Mouse (Mus musculus) cerebellum, postnatal 25 days (tissue): ENCODE measurements around the gene Pparg.
A peak's percentile ranks its signal among the peaks of the same experiment; 100 is the strongest.

ENCODE experiments used
- DNase-seq, 2 experiments: peaks; one replicate each; pipeline ENCODE4 v3.0.0; 2021; ENCODE audit warnings: mixed read lengths in 2 of 2

Gene Pparg

DNA sequence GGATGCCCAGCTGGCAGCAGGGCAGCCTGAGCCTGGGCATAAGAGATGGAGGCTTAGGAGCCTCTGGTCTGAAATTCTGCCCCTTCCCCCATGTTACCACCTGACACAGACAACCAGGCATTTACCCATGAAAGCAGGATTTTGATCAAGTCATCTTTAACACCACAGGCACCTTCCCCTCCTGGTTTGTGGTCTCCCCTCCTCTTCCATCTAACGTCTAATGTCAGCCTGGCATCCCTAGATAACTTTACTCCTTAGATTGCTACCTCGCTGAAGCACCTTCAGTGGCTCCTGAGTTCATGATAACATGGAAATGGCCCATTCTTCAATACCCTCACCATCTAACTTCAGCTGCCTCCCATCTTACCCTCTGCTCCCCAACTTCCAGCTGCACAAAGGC lies 157.6 kb downstream of the Pparg start:
- no peak for DNase-seq

DNA sequence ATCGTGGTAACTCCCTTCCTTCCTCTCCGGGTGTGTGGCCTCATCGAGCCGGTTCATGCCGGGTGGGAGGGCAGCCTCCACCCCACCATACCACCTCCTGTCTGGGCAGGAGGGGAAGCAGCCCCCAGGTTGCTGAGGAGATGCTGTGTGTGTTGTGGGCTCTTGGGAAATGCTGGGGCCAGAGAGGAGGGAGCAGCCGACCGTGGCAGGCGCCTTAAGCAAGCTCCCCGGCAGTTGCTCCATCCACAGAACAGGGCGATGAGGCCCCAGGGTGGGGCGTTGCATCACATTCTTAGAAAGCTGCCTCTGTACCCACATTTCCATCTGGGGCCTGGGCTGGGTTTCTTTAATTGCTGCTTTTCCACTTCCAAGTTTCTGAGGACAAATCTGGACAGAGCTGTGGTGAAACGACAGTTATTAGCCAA lies 158.5 kb downstream of the Pparg start:
- DNase-seq, result no peak

DNA sequence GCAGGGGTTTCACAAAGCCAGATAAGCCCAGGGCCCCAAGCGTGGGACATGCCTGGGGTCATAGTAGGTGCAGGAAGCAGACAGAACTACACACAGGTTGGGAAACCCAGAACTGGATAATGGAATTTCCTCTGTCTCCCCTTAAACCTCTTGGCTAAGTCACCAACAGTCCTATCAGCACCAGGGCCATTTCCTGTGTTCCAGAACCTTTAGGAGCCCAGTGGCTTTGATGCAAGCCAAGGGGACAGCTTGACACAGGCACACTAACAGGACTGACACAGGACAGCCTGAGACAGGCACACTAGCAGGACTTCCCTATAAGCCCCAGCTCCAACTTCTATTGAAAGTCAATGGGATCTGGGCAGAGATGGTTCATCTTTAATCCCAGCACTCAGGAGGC lies 161.2 kb downstream of the Pparg start:
- DNase-seq, result no peak

DNA sequence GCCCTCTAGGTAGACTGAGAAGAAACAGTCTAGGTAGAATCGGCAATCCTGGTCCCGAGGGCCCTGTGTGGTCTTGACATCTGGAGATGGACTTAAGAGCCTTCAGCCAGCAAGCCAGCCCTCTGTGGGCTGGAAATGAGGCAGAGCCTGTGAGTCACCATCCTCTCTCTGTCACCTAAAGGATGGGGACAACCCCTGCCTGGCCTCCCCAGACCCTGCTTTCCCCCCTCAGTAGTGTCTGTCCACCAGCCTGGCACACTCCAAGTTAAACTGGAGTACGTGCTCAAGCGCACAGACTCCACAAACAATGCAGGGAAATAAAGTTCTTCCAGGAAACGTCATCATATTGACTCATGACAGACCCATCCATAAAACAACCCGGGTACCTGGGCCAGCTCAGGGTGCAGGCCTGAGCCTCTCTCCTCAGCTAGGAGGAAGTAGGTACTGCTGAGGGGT lies 162.0 kb downstream of the Pparg start:
- DNase-seq, result no peak

GRCm38 (mm10) chr6:115523201-115523600 lies 162.4 kb downstream of the Pparg start:
- DNase-seq, result peak; percentile 64 to 74

- no peak for DNase-seq
Measured at GRCm38 (mm10) chr6:115524449-115524990, 163.8 kb downstream of the Pparg start.

DNA sequence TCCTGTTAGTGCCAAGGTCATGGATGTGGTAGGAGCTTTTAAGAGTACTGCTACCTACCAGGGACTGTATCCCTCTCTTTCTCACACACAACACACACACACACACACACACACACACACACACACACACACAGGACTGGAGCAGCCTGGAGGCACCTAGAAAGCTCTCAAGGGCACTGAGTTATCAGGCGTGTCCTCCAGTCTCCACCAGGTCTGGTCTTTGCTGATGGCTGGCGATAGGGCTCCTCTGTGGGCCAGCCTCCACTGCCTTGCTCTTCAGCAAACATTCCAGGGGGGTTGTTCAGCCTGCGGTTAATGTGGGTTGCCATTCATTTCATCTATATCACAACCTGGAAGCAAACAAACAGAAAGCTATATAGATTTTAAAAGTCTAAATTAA lies 166.7 kb downstream of the Pparg start:
- DNase-seq, result no peak

DNA sequence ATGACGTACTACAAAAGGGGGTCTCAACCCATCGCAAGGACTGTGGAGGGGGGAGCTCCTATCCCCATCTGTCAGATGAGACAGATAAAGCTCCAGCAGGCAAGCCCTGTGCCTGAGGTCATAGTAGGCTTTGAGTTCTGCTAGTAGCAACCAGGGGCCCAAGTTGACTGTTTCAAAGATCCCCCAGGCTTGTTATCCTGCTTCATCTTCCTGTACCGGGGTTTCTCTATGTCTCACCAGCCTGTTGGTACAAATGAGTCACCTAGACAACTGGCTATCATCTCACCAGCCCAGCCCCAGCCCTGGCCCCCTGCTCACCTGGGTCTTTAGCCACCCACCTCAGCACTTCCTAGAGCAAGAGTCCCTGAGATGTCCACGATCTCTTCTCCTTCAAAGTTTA lies 167.6 kb downstream of the Pparg start:
- DNase-seq, result no peak

DNA sequence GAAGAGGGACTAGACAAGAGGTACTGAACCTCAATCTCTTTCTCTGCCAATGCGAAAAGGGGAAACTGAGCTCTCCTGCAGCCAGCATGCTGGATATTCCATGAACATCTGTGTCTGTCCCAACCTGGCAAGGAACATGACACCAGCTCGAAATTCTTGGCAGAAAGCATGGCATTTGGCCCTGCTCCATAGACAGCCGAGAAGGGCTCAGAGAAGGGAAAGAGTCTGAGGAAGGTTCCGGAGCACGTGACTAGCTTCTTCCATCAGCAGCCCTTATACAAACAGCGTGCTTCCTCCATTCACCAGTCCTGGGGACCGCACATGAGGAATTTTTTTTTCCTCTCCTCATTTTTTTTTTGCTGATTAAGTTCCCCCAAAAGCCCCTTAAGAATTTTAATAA lies 173.9 kb downstream of the Pparg start:
- DNase-seq, result peak; percentile 44 to 64

GRCm38 (mm10) chr6:115536169-115536568 lies 175.4 kb downstream of the Pparg start:
- no peak for DNase-seq

DNA sequence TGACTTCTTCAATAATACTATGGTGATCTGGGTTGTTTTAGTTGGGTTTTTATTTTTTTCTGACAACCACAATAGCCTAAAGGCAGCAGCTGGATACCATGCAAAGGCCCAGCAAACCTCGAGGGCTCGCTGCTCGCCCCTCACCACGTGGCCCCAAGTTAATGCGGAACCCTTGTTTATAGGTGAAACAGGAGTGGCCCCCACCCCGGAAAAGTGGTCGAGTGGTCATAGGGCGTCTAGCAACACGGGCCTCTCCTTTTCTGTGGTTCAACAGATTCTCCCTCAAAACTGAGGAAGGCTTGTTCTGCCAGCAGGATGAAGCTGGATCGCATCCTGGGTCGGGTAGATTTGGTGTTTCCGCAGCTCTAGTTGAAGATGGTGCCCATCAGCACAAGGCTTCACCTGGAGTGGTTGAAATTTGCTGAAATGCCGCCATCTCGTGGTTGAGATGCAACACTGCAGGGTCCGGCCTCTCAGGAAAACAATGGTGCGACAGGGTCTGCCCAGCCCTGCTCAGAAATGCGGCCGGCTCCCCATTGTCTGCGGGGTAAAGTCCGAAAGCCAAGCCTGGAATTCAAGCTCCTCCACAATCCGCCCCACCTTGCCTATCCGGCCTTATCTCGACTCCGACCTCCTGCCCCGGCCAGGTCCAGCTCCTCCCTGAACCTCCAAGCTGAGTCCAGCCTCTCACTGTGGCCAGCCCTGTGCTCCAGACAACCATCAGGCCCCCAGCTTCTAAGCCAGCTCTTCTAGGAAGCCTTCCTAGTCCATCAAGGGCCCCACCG lies 178.1 kb downstream of the Pparg start:
- peak; percentile 88 to 91 for DNase-seq
